Mouse (Mus musculus) right cerebral cortex, adult 18-20 months (tissue): Measurements from ENCODE around the gene Il1f8.
"Not testable (repeated sequence)": the region's sequence is repeated elsewhere in the genome, so short reads cannot be mapped to it uniquely, and the experiment has no call there.

Experiments
- DNase-seq: peaks from one replicate; pipeline ENCODE4 v3.0.0; 2022; ENCODE audit warnings: mixed read lengths

The Il1f8 gene

GRCm38 (mm10) chr2:24152861-24153260 lies at the start of gene Il1f8:
TSS of gene Il1f8 (plus strand) at chr2:24153161.
- DNase-seq: no peak

- DNase-seq: no peak
These were observed 49.2 kb upstream of the Il1f8 start for GRCm38 (mm10) chr2:24103619-24104289.

- no peak for DNase-seq
These were observed 43.9 kb upstream of the Il1f8 start for GRCm38 (mm10) chr2:24109085-24109484.

GRCm38 (mm10) chr2:24134373-24134772 lies 18.6 kb upstream of the Il1f8 start:
- no peak for DNase-seq

- DNase-seq: peak; percentile 52
These were observed 28.8 kb downstream of the Il1f8 start for GRCm38 (mm10) chr2:24181683-24182331.

- DNase-seq: not testable (repeated sequence)
These were observed 29.6 kb downstream of the Il1f8 start for GRCm38 (mm10) chr2:24182423-24183147.

- not testable (repeated sequence) for DNase-seq
These were observed 31.1 kb downstream of the Il1f8 start for GRCm38 (mm10) chr2:24184092-24184491.

GRCm38 (mm10) chr2:24186176-24186575 lies 33.2 kb downstream of the Il1f8 start, which contains the start of gene Il1f9:
TSS of gene Il1f9 (plus strand) at chr2:24186476.
- no peak for DNase-seq

- no peak for DNase-seq
These were observed 34.6 kb downstream of the Il1f8 start for GRCm38 (mm10) chr2:24187585-24187984.

- DNase-seq: no peak
These were observed 35.2 kb downstream of the Il1f8 start for GRCm38 (mm10) chr2:24188189-24188588.
